Mouse (Mus musculus) liver, adult 2 months (tissue): ENCODE results near the gene Gpr62. TPM values are rescaled to one million over a fixed set of nuclear protein-coding genes. Genes with fewer than 3 reads are reported as not detected.

Experiments used
- DNase-seq: peaks from one replicate; pipeline ENCODE4 v3.0.0-alpha.2; 2011; ENCODE audit warnings: low read depth, low spot score; ENCODE audit errors: extremely low read depth
- H3K27ac ChIP-seq: fragments of 200-500 bp; replicated peaks from 2 replicates; pipeline ENCODE4 v1.5.1; 2012; ENCODE audit warnings: low read depth, mild to moderate bottlenecking, control low read depth, inconsistent platforms, low read length; ENCODE audit not compliant: insufficient read depth
- H3K27me3 ChIP-seq: fragments of 200-500 bp; 2 replicates; pipeline ENCODE4 v1.6.1; 2012; ENCODE audit warnings: mild to moderate bottlenecking, moderate library complexity, low read length, inconsistent platforms; ENCODE audit not compliant: control insufficient read depth, insufficient read depth
- H3K36me3 ChIP-seq: fragments of 200-500 bp; 2 replicates; pipeline ENCODE4 v1.6.1; 2012; ENCODE audit warnings: low read length, inconsistent platforms; ENCODE audit not compliant: control insufficient read depth, insufficient read depth
- H3K4me1 ChIP-seq: fragments of 200-500 bp; 2 replicates; pipeline ENCODE4 v1.6.1; 2011; ENCODE audit warnings: low read length; ENCODE audit not compliant: control insufficient read depth, insufficient read depth
- H3K4me3 ChIP-seq: fragments of 200-500 bp; 2 replicates; pipeline ENCODE4 v1.5.1; 2011; ENCODE audit warnings: low read depth, mild to moderate bottlenecking, control low read depth, low read length, moderate library complexity; ENCODE audit not compliant: insufficient read depth
- H3K79me2 ChIP-seq: fragments of 200-500 bp; 2 replicates; pipeline ENCODE4 v1.6.1; 2012; ENCODE audit warnings: inconsistent platforms, mild to moderate bottlenecking, low read length, moderate library complexity; ENCODE audit not compliant: control insufficient read depth, insufficient read depth
- H3K9ac ChIP-seq: fragments of 200-500 bp; 2 replicates; pipeline ENCODE4 v1.6.1; 2012; ENCODE audit warnings: low read depth, mild to moderate bottlenecking, control low read depth, inconsistent platforms, low read length
- CTCF ChIP-seq: fragments of 200-500 bp; IDR thresholded peaks from 2 replicates; pipeline ENCODE4 v1.5.1; 2011; ENCODE audit warnings: low read depth, low read length, control low read depth
- POLR2A ChIP-seq: fragments of 200-500 bp; IDR thresholded peaks from 2 replicates; pipeline ENCODE4 v1.6.1; 2011; ENCODE audit warnings: low read length, control low read depth; ENCODE audit not compliant: insufficient read depth; ENCODE audit errors: extremely low read depth
- WGBS: fragments of 180-500 bp; shearing (Covaris S2); methylation state at CpG from one replicate; pipeline ENCODE4 v1.1.7; 2018; 5-methylcytosine and 5-hydroxymethylcytosine counted together
- polyA plus RNA-seq: library from polyadenylated mRNA; depleted of rRNA; stranded (reverse); fragments of >200 nt; gene quantifications from 2 replicates; pipeline ENCODE4 v1.2.3, GENCODE M21; 2012; rRNA removed
- total RNA-seq: library from RNA; depleted of rRNA; stranded (reverse); fragments of >200 nt; gene quantifications from 2 replicates; pipeline ENCODE4 v1.2.3, GENCODE M21; 2014; rRNA removed

The Gpr62 gene
- total RNA-seq: not detected in 2 replicates
- not detected in 2 replicates for polyA plus RNA-seq

GRCm38 (mm10) chr9:106465571-106466200, at the start of gene Gpr62:
TSS of gene Gpr62 (minus strand) at chr9:106465938.
- Histone ChIP-seq H3K27ac (no peak within 1 kb of the TSS), H3K4me3 (peak within 1 kb of the TSS; percentile 42; the same call in 1 of the 2 replicates), H3K36me3 (no peaks in the 10 kb centered on the region; the same call in 1 of the 2 replicates), H3K9ac (peak within 1 kb of the TSS; percentile 37; the same call in 1 of the 2 replicates), H3K27me3 (no peaks in the 10 kb centered on the region), H3K79me2 (no peaks in the 10 kb centered on the region), H3K4me1 (peaks cover 2% of the 10 kb centered on the region; the same call in 1 of the 2 replicates)
- TF ChIP-seq CTCF: no peak
- no peak for TF ChIP-seq POLR2A
- DNase-seq: no peak
- WGBS: 48% methylated on average over 26 of the region's 26 CpGs

DNA sequence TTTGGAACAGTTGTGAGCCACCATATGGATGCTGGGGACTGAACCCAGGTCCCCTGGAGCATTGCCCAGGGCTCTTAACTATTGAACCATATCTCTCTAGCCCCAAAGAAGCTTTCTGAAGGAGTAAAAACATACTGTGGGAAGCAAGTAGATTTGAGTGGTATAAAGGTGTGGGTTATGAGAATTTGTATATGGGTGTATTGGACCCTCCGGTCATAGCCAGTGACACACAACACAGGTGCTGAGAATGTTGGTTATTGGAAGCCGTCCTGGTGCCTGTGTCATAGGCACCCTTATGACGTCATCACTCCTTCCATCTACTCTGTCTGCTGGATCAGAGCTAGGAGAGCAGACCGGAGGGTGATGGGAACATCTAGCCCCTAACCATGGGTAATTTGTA, 48.5 kb upstream of the Gpr62 start, which contains the start of gene Iqcf5:
Gene Iqcf5, plus strand, starts transcription at position 301 of the 400 bp plus-strand sequence.
- TF ChIP-seq CTCF: no peak
- TF ChIP-seq POLR2A: no peak
- Histone ChIP-seq H3K9ac (no peak within 1 kb of the TSS), H3K27me3 (no peaks in the 10 kb centered on the region), H3K79me2 (no peaks in the 10 kb centered on the region), H3K27ac (no peak within 1 kb of the TSS), H3K4me3 (no peak within 1 kb of the TSS), H3K4me1 (no peaks in the 10 kb centered on the region), H3K36me3 (no peaks in the 10 kb centered on the region)
- DNase-seq: no peak
- WGBS: 84% methylated on average over 4 of the region's 4 CpGs

DNA sequence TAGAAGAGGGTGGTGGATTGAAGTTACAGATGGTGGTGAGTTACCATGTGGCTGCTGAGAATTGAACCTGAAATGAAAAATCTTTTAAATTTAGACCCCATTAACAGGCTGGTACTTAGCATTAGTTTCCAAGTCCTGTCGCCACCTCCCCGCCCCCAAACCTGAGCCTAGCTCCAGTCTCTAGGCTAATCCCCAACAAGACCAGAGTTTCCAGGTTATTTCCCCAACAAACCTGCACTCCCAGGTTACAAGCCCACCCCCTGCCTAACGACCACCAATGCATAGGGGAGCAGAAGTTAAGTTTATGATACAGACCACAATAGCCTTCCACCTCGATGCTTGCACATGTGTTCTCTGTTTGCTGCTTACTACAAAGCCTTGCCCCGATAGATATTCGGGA, 47.8 kb upstream of the Gpr62 start:
- no peak for TF ChIP-seq CTCF
- TF ChIP-seq POLR2A: no peak
- no peak for DNase-seq
- H3K27me3 ChIP-seq: no peaks in the 10 kb centered on the region
- no peaks in the 10 kb centered on the region for H3K4me1 ChIP-seq
- H3K4me3 ChIP-seq: no peak overlapping the region
- no peak overlapping the region for H3K27ac ChIP-seq
- WGBS: 87% methylated on average over 6 of the region's 6 CpGs
- no peak overlapping the region for H3K9ac ChIP-seq
- H3K79me2 ChIP-seq: no peaks in the 10 kb centered on the region
- H3K36me3 ChIP-seq: no peaks in the 10 kb centered on the region

GRCm38 (mm10) chr9:106512729-106513450, 47.2 kb upstream of the Gpr62 start:
- no peaks in the 10 kb centered on the region for H3K4me1 ChIP-seq
- no peak overlapping the region for H3K27ac ChIP-seq
- H3K79me2 ChIP-seq: no peaks in the 10 kb centered on the region
- no peaks in the 10 kb centered on the region for H3K36me3 ChIP-seq
- WGBS: 68% methylated on average over 13 of the region's 13 CpGs
- H3K9ac ChIP-seq: no peak overlapping the region
- H3K27me3 ChIP-seq: no peaks in the 10 kb centered on the region
- no peak for DNase-seq
- H3K4me3 ChIP-seq: no peak overlapping the region
- TF ChIP-seq POLR2A (no peak), CTCF (no peak)

- no peaks in the 10 kb centered on the region for H3K79me2 ChIP-seq
- H3K4me1 ChIP-seq: no peaks in the 10 kb centered on the region
- no peaks in the 10 kb centered on the region for H3K36me3 ChIP-seq
- DNase-seq: no peak
- H3K27ac ChIP-seq: no peak overlapping the region
- 94% methylated on average over 10 of the region's 10 CpGs for WGBS
- no peak for TF ChIP-seq POLR2A
- no peak for TF ChIP-seq CTCF
- no peaks in the 10 kb centered on the region for H3K27me3 ChIP-seq
- no peak overlapping the region for H3K4me3 ChIP-seq
- no peak overlapping the region for H3K9ac ChIP-seq
These were observed 43.6 kb upstream of the Gpr62 start for GRCm38 (mm10) chr9:106509356-106509755.

- 86% methylated on average over 6 of the region's 6 CpGs for WGBS
- no peaks in the 10 kb centered on the region for H3K79me2 ChIP-seq
These were observed 38.5 kb upstream of the Gpr62 start for GRCm38 (mm10) chr9:106504246-106504645.

More at GRCm38 (mm10) chr9:106504246-106504645, 38.5 kb upstream of the Gpr62 start:
- no peaks in the 10 kb centered on the region for H3K4me1 ChIP-seq
- no peak for DNase-seq
- no peak overlapping the region for H3K9ac ChIP-seq
- H3K4me3 ChIP-seq: no peak overlapping the region
- H3K27ac ChIP-seq: no peak overlapping the region
- no peak for TF ChIP-seq POLR2A
- TF ChIP-seq CTCF: no peak
- peaks cover 3% of the 10 kb centered on the region; the same call in 1 of the 2 replicates for H3K27me3 ChIP-seq
- no peaks in the 10 kb centered on the region for H3K36me3 ChIP-seq
